Mouse (Mus musculus): Measurements from ENCODE around the gene Abca4.

Abca4 gene

DNA sequence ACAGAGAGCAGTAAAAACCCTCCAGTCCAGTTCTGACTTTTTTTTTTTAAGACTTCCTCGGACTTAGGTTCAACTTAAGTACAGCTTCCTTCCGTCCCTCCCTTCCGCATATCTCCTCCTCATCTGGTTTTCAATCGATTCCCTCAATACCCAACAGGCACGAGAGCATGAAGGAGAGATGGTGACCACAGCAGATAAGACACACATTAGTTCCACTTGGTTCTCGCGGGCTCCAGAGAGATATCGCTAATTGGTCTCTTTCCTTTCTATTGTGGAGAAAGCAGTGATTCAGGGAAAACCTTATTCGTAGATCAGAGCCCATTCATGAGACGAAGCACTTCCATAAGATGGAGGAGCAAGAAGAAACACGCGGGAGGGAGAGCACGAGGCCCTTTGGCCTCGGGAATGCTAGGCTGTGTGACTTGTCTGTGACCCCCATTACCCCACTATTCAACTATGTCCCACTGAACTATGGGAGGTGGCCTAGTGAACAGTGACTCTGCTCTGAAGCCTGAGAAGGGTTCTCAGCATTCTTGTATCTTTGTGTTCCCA lies 63.5 kb downstream of the Abca4 start:
- no peak for DNase-seq (ENCODE audit: extremely low spot score, low spot score)

DNA sequence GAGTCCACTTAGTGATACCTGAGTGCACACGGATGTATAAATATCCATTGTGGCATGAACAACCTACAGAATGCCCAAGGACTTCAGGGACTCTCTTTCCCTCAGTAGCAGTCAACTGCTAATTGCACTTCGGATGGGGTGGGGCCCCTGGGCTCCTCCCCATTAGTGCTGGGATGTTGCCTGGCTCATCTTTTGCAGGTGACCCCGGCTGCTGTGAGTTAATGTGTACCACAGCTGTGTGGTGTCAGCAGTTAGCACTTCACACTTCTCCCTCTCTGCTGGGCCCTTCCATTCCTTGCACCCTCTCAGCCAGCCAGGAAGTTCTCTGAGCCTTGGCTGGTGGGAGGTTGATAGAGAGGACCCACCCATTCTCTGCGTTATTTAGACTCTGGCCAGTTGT lies 65.2 kb downstream of the Abca4 start:
- no peak for DNase-seq (ENCODE audit: extremely low spot score, low spot score)

DNA sequence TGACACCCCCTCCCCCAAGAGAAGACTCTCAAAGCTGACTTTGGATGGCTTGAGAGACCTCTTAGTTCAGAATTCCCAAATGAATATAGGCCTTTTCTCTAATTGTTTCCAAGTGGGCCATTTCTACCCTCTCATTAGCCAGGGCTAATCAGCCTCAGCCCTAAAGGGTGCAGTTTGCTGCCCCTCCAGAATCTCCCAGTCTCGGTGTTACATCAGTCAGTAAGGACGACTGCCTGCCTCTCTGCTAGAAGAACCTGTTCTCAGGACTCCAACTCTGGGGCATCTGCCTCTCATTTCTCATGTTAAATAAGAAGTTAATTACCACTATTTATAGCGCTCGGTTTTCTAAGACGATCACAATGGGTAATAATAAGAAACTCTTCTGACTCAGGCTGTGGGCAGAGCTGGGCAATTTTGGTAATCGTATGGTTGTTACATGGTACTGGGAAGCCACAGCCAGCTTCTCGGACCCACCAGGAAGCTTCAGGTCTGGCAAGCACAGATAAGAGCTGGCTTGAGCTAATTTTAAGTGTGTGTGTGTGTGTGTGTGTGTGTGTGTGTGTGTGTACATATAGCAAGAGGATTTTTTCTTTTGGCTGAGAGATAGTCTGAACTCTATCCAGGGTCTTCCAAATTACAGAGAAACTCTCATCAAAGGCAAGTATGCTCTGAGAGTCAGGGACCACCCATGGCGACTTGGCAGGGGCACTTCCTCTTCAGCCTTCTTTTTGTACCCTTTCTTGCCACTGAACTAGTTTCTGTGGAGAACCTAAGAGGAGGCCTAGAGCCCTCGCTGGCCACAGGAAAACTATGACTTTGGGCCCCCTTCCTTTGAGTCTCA lies 67.1 kb downstream of the Abca4 start:
- no peak for DNase-seq (ENCODE audit: extremely low spot score, low spot score)

DNA sequence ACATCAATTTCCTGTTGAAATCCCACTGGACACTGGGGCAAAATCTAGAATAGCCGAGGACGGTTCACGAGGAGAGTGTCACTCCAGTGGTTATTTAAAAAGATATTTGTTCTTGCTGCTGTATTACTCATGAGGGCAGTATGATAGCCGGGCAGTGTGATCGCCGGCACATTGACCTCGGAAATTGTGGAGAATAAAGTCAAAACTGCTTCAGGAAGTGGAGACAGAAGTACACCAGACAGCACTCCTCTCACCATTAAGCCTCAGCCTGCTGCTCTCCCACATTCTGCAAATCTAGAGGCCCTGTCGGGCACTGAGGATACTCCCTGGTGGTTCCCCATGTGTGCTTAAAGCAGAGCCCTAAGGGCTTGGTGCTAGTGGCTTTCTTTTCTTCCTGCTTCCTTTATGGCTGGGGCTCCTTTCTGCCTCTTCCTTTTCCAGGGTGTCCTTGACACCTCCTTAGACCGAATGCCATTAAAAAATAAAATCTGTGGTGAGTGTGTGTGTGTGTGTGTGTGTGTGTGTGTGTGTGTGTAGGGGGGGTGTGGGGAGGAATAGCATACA lies 74.5 kb downstream of the Abca4 start:
- DNase-seq (ENCODE audit: extremely low spot score, low spot score), result no peak

DNA sequence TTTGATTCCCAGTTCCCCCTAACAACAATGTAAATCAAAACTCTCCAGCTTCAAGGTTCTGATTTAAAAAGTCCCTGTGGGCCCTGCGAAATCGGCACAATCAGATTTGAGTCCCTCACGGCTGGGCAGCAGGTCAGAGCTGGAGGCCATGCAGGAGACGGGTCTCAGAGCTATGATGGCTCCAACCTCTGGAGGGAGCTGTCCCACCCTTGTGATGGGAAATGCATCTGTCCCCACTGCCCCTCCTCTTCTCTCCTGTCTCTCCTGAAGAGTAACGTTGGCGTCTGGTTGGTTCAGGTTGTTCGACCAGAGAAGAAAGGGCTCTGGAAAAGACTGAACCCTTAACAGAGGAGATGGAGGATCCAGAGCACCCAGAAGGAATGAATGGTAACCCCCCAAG lies 75.5 kb downstream of the Abca4 start:
- no peak for DNase-seq (ENCODE audit: extremely low spot score, low spot score)

DNA sequence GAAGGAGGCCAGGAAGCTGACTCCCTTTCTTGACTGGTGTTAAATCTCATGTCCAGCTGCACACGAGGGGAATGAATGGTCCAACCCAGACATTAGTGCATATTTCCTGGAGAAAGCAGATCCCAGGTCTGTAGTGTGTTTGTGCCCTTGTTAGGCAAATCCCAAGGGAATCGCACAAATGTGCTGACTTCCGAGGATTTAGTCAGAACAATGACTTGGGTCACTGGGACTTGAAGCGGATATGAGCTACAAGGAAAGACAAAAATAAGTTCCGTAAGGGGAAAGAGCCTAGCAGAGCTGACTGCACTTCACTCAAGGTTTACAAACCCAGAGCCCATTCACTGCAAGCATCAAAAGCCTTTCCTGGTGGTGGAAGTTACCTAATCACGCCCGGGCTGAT lies 76.0 kb downstream of the Abca4 start:
- DNase-seq (ENCODE audit: extremely low spot score, low spot score), result no peak

DNA sequence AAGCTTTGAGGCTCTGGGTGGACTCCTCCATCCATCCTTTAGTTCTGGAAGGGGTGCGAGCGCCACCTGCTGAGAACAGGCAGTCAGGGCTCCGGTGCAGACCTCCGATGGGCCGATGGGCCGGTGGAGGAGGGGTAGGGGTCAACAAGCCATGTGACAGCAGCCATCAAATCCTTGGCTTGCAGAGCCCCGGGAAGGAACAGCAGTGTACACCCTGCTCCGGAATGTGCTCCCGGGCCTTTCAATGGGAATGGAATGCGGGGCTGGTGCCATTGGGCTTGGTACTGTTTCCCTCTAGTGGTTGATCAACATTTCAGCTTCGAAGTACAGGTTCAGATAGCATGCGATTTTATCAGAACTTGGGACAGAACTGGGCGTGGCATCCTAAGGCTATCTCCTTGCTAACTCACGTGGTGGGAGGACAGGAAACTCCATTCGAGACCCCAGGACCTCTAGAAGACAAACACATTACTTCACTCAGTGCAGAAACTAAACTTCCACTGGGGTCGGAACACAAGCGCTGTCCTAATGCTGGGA lies 78.0 kb downstream of the Abca4 start:
- DNase-seq (ENCODE audit: extremely low spot score, low spot score), result peak; percentile 92

DNA sequence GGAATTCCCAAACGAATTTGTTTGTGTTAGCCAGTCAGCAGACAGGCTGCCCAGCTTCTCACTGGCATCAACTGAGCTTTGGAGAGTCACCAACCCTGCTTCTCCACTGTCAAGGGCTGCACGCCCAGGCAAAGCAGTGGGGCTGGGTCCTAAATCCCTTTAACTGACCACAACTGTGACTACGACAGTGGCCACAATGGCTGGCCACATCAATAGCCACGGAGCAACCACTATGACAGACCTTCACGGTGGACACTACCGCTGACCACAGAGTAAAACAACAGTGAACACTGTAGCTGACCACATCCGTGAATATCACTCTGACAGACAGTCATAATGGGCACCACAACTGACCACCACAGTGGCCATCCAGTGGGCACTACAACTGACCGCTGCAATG lies 78.6 kb downstream of the Abca4 start:
- no peak for DNase-seq (ENCODE audit: extremely low spot score, low spot score)

DNA sequence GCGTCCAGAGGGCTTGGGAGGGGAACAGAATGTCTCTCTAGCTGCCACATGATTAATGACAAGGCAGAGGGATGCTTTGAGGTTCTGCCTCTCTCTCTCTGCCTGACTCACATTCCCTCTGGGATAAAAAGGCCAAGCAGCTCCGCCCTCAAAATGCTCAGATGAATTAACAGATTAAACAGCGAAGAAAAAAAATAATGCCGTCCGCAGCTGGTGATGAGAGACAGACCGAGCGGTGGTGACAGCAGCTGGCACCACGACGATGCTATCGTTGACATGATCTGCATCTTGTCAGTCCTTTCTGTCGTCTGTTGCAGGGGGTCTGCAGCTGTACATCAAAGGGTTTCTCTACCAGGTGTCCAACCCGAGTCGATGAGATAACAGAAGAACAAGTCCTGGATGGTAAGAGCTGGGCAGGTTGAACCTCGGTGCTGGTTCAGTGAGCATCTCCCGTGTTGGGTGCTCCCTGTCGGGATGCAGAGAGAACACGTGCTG lies 84.8 kb downstream of the Abca4 start:
- no peak for DNase-seq (ENCODE audit: extremely low spot score, low spot score)

DNA sequence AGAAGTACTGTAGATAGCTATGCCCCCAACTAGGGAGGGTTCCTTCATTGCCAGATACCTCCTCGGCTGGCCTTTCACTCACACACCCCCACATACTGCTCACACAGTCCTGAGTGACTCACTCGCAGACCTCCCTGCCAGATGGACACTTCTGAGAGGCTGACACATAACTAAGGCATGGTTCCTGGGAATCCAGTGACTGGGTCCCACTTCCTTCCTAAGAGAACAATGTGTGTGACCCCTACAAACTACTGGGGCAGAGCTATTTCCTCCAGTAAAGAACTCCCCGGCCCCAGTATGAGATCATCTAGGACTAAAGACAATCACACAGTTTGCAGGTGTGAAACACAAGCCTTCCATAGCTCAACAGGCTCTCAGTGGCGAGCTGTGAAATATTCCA lies 86.5 kb downstream of the Abca4 start:
- DNase-seq (ENCODE audit: extremely low spot score, low spot score), result no peak

DNA sequence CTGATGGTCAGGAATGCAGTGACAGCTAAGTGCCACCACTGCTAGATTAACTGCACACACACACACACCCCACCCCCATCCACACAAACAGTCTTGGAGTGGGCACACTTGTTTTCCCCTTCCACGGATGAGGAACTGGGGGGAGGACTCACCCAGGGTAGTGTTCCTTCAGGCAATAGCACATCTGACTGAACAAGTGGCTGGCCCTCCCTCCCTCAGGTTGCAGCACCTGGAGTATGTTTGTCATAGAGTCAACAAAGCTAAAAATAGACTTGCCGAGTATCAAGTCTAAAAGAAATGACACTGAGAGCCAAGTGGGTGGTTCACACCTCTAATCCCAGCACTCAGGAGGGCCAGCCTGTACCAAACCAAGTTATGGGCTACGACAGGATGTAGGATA lies 87.4 kb downstream of the Abca4 start:
- no peak for DNase-seq (ENCODE audit: extremely low spot score, low spot score)

DNA sequence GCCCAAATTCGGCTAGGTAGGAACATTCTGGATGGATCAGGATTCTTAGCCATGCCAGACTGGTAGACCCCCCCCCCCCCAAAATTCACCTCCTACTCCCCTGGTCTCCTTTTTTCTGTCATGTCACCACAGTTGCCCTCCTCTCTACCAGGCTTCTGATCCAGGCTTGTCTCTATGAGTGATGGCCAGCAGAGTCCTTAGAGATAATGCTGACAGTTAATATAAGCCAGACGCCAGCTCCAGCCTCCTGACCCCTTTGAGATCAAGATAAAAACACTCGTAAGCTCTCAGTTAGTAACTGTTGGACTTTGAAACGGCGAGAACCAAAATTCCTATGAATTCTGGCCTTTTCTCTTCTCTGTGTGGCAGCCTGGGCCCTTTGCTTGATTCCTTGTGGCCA lies 89.0 kb downstream of the Abca4 start:
- no peak for DNase-seq (ENCODE audit: extremely low spot score, low spot score)

DNA sequence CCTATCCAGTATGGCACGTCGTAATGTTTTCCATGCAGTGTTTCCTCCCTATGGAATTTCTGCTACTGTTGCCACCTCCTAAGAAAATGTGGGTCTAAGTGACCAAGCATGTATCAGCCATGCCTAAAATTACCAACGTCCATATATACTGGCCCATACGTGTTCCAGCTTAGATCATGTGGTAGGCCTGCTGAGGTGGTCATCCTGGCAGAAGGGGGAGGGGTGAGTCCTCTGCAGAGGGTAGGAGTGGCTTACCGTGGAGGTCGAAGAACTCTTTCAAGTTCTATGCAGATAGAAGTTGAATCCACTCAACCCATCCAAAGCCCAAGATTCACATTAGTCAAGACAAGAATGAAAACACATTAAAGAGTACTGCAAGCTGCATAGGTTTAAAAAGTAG lies 89.6 kb downstream of the Abca4 start:
- DNase-seq (ENCODE audit: extremely low spot score, low spot score), result no peak

DNA sequence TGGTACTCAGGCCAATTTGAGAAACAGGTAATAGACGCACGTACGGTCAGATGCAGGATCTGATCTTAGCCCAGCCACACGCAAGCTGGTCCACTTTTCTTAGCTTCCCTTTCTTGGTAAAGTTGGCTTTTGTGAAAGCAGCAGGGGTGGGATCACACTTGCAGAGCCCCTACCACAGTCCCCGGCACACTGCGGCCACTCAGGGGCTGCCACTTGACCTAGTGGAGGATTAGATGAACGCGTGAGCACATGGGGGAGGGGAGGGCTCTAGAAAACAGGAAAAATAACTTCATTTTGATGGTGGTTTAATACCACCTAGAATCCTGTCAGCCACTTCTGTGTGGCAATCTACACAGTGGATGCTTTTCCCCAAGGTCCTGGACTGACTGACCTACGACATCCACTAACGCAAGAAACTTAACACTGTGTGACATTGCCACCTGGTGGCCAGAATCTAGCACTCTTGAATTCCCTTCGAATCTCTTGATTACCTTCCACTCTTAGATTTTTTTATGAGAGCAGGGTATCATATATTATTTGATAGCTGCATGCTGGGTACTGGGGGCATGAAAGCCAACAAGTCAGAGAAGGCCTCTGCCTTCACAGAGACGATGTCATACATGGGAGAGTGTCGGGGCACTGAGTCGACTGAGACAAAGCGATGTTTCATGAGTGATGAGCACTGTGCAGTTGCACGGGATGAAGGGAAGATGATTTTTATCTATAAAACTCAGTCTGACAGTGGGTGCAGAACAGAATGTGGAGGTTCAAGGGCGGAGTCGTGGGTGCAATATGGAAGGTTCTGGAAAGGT lies 96.6 kb downstream of the Abca4 start:
- DNase-seq (ENCODE audit: extremely low spot score, low spot score), result peak; percentile 59

DNA sequence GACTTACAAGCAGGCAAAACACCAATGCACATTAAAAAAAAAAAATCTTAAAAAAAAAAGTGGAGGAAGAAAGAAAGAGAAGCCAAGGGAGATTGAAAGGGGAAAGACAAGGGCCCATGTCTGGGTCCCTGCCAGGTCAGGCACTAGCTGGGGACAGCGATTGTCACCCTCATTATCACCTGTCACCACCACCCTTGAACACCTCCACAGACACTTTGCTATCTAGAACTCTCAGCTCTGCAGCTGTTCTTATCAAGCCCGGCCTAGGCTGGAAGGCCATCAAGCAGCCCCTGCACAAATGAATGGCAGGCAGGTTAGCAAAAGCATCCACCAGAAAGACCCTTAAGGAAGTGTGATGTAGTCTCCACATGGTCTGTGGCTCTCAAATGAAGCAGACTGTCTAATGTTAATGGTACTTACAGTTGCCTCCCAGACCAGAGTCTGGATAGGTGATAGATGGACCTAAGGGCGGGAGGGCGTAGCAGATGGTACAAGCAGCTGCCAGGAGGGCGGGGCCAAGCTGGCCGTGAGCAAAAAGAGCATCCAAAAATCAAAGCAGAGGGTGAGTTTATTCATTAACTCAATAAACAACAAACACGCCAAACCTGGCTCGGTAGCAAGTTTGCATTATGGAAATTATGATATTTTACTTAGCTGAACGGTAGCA lies 98.1 kb downstream of the Abca4 start:
- DNase-seq (ENCODE audit: extremely low spot score, low spot score), result no peak

DNA sequence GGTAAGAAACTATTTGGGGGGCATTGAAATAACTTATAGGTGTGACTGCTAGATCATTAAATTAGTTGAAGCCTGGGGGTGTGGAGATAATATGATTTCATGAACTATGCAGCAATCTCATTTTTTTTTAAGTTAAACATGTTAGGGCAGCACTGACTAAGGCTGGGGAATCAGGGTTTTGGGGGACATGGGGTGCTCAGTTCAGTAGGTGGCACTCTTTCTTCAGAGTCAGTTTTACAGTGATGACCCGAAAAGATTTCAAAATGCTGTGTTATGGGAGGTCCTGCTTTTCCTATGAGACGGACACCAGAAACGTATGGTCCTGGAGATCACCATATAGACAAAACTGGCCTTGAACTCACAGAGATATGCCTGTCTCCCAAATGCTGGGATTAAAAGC lies 99.2 kb downstream of the Abca4 start:
- no peak for DNase-seq (ENCODE audit: extremely low spot score, low spot score)

DNA sequence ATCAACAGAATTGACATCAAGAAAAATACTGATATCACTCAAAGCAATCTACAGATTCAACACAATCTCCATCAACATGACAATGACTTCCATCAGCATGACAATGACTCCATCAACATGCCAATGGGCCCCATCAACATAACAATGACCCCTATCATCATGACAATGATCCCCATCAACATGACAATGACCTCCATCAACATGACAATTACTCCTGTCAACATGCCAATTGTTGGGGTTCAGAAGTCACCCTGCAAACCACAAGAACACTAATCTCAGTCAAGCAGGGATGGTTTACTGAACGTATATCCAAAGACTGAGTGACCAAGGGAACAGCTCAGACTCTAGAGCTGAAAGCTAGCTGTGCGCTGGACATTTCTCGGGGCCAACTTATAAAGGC lies 101.2 kb downstream of the Abca4 start:
- DNase-seq (ENCODE audit: extremely low spot score, low spot score), result no peak

DNA sequence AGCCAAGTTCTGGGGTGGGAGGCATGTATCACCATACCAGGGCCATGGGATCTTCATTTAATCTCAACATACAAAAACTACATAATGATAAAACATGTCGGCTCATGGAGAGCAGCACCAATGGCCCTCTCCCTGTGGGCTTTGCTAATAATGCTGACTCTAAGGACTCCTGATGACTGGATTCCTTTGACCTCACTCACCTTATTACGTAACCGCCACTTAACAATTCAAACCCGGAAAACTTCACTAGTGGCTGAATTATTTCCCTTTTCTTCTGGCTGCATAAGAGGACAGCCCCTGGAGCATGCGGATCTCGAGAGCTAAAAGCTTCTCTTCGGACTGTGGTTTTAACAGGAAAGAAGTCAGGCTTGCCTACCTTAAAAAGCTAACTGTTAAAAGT lies 106.6 kb downstream of the Abca4 start:
- DNase-seq (ENCODE audit: extremely low spot score, low spot score), result no peak

DNA sequence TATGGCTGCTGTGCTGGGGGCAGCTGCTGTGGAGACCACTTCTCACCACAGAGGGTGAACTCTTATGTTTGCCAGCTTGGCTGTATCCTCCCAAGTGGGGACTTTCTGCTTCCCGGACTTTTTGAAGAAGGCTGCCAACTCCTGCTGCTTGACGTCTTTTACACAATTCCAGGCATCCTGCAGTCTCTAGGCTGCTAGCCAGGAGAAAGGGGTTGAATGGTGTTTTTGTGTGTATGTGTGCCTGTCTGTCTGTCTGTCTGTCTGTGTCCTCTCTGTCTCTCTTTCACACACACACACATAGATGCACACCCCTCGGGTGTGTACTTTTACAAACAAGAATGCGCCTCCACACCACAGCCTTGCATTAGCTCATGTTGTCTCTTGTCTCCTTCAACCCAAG lies 108.2 kb downstream of the Abca4 start:
- DNase-seq (ENCODE audit: extremely low spot score, low spot score), result no peak

DNA sequence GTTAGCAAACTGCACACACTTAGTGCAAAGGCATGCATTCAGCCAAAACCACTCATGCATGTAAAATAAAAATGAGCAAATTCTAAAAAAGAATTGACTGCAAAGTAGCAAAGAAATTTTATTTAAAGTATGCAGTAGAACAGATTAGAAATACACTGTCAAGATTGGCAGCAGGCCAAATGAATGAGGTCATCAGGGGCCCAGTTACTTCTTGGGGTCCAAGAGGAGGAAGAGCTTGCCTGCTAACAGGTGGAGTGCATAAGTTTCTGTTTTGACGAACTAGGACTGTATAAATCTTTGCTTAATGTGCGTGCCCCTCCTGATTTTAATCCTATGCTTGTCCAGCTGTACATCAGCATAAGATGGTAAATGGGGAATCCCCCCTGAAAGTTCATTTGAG lies 109.8 kb downstream of the Abca4 start:
- DNase-seq (ENCODE audit: extremely low spot score, low spot score), result no peak

DNA sequence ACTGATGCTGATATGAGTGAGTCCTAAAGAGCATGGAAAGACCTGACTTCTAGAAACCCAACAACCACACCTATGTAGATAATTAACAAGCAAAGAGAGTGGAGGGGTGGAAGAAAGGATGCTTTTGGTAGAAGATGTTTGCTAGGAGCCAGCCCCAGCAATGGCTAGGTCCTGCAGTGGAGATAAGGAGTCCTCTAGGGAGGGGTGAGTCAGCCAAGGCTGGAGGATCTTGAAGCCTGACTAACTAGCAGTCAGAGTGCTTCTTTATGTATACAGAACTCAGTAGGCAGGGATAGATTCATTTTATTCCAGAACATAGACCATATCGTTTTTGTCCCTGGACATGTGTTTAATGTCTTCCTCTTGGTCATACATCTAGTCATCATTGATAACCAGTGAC lies 115.2 kb downstream of the Abca4 start:
- no peak for DNase-seq (ENCODE audit: extremely low spot score, low spot score)
